Mouse (Mus musculus) CD8-positive naive resting alpha-beta T cell, adult 2 months (primary cell): ENCODE data around the gene Defb22.

ENCODE experiments used
- DNase-seq, 2 experiments: peaks; one replicate each; pipeline ENCODE4 v3.0.0; 2022; ENCODE audit warnings: low read depth in 2 of 2, low spot score in 2 of 2

Gene Defb22

GRCm38 (mm10) chr2:152442322-152442721 is 47.6 kb downstream of the Defb22 start:
- DNase-seq = no peak

- no peak for DNase-seq
These were observed 50.1 kb downstream of the Defb22 start for GRCm38 (mm10) chr2:152439833-152440232.

- no peak for DNase-seq
These were observed 51.0 kb downstream of the Defb22 start for GRCm38 (mm10) chr2:152438963-152439362.

- DNase-seq = peak; percentile 69 to 78
These were observed 52.7 kb downstream of the Defb22 start for GRCm38 (mm10) chr2:152436983-152437860.

GRCm38 (mm10) chr2:152436405-152436901 is 53.5 kb downstream of the Defb22 start:
- no peak for DNase-seq
